ENCODE assay signal across 11 mouse cellular contexts in genomic region chr19:44198964-44199363, GRCm38 (mm10). TPM values are rescaled to one million over a fixed set of nuclear protein-coding genes. Genes with fewer than 3 reads are reported as not detected.
A peak's percentile ranks its signal among the peaks of the same experiment; 100 is the strongest.
DNase-seq lines count a peak whose midpoint lies in the region; ATAC-seq and TF ChIP-seq lines count a peak whose summit lies in the region.
"Had no signal": no experiment of that assay in that cellular context is flagged by ENCODE, and none has a peak within 500 bp of the region (broad histone marks: within the 10 kb centered on the region; RNA-seq: fewer than 3 reads in every experiment).

No protein-coding gene starts in this region.

- H3K9ac ChIP-seq in lung, embryonic 14.5 days, result no peak overlapping the region
- H3K9ac ChIP-seq: heart, embryonic 13.5 days; liver, embryonic 15.5 days had no signal

- no peaks in the 10 kb centered on the region for H3K9me3 ChIP-seq in lung, embryonic 14.5 days (ENCODE audit: low read depth, low read length)
- H3K9me3 ChIP-seq: heart, embryonic 13.5 days; liver, embryonic 15.5 days had no signal

- WGBS in lung, embryonic 14.5 days, result 74% methylated on average over 2 of the region's 2 CpGs

- peak; percentile 38 for DNase-seq in embryo, embryonic 10.5 days (ENCODE audit: low spot score)
- DNase-seq in embryo, embryonic 11 days, result no peak
- peak; percentile 52 for DNase-seq in lung, embryonic 14.5 days
- no peak for DNase-seq in lung, adult 18-20 months
- peak; percentile 10 for DNase-seq in adrenal gland, postnatal 25 days
- peak; percentile 53 for DNase-seq in splenic B cell, adult 2 months (ENCODE audit: low read depth, low spot score)
- DNase-seq in gastrocnemius, adult 8-10 months (ENCODE audit: low spot score in 2 of 2), result no peak
- DNase-seq in urinary bladder, postnatal 4 days (ENCODE audit: low spot score in 2 of 2), result no peak

- no peak overlapping the region for H3K27ac ChIP-seq in lung, embryonic 14.5 days (ENCODE audit: low read depth)
- H3K27ac ChIP-seq: heart, embryonic 13.5 days; liver, embryonic 15.5 days had no signal

- no peaks in the 10 kb centered on the region for H3K27me3 ChIP-seq in lung, embryonic 14.5 days (ENCODE audit: insufficient read depth, low read length)
- no peaks in the 10 kb centered on the region for H3K27me3 ChIP-seq in splenic B cell, adult 2 months (ENCODE audit: control insufficient read depth, insufficient read depth, low read length, poor library complexity, severe bottlenecking)
- H3K27me3 ChIP-seq: heart, embryonic 13.5 days had no signal

- ATAC-seq in lung, embryonic 14.5 days (ENCODE audit: insufficient read depth), result no peak

- TF ChIP-seq CTCF in lung, embryonic 14.5 days (IDR thresholded peaks at IDR 0.05; ENCODE audit: low read depth), result peak; percentile 49; the same call in 1 of the 2 replicates

- H3K36me3 ChIP-seq in lung, embryonic 14.5 days (ENCODE audit: insufficient read depth), result no peaks in the 10 kb centered on the region
- no peaks in the 10 kb centered on the region for H3K36me3 ChIP-seq in splenic B cell, adult 2 months (ENCODE audit: control insufficient read depth, insufficient read depth, low read length, poor library complexity, severe bottlenecking)
- H3K36me3 ChIP-seq: heart, embryonic 13.5 days; liver, embryonic 15.5 days had no signal

- H3K4me2 ChIP-seq in lung, embryonic 14.5 days, result no peak overlapping the region
- H3K4me2 ChIP-seq: heart, embryonic 13.5 days; liver, embryonic 15.5 days had no signal

- no peaks in the 10 kb centered on the region for H3K4me1 ChIP-seq in lung, embryonic 14.5 days (ENCODE audit: insufficient read depth)
- H3K4me1 ChIP-seq: heart, embryonic 13.5 days; liver, embryonic 15.5 days had no signal

- H3K4me3 ChIP-seq in lung, embryonic 14.5 days (ENCODE audit: low read depth, low read length), result no peak overlapping the region
- H3K4me3 ChIP-seq: heart, embryonic 13.5 days; liver, embryonic 15.5 days had no signal

RNA-seq across cellular contexts. Expression of gene Scd3, which starts 4.1 kb away (rescaled TPM):
- polyA plus RNA-seq in lung, embryonic 14.5 days (2014; fragmentation: Nextera tagmentation; extraction: Ambion mirVana), result 0.20 TPM in 2 replicates
- not detected in 2 replicates for total RNA-seq in adrenal gland, postnatal 25 days (2021)
- total RNA-seq in gastrocnemius, adult 8-10 months (2022), result not detected
- polyA plus RNA-seq: liver, embryonic 15.5 days had no signal

RNA-seq across cellular contexts. Expression of gene Pkd2l1, which starts 6.7 kb away (rescaled TPM):
- not detected in 2 replicates for polyA plus RNA-seq in lung, embryonic 14.5 days (2014; fragmentation: Nextera tagmentation; extraction: Ambion mirVana)
- not detected in 2 replicates for total RNA-seq in adrenal gland, postnatal 25 days (2021)
- total RNA-seq in gastrocnemius, adult 8-10 months (2022), result not detected
- total RNA-seq: adrenal gland, postnatal 36 days had no signal
- polyA plus RNA-seq: liver, embryonic 15.5 days had no signal

RNA-seq across cellular contexts. Expression of gene Bloc1s2, which starts 52.7 kb away (rescaled TPM):
- 86.5 and 89.7 TPM in 2 replicates for polyA plus RNA-seq in lung, embryonic 14.5 days (2014; fragmentation: Nextera tagmentation; extraction: Ambion mirVana)
- total RNA-seq in adrenal gland, postnatal 25 days (2021), result 24.7 and 36.9 TPM in 2 replicates
- total RNA-seq in gastrocnemius, adult 8-10 months (2022), result 10 to 100 TPM; 13.0 to 16.2 (median 14.0) TPM

Comparison
In these comparisons a context has a peak if more than half of its experiments do, and no peak if none do; other contexts are left out.
1. DNase-seq: peak in embryo, embryonic 10.5 days (single experiment), lung, embryonic 14.5 days (single experiment), adrenal gland, postnatal 25 days (single experiment) and splenic B cell, adult 2 months (single experiment); none in embryo, embryonic 11 days (single experiment), lung, adult 18-20 months (0 of 2), gastrocnemius, adult 8-10 months (0 of 2) and urinary bladder, postnatal 4 days (0 of 2).